Mouse (Mus musculus): ENCODE measurements at regions not wholly inside any gene's neighbourhood (a gene's known extent, or its start where the extent isn't known, plus 50 kb on each side); places are given as distances from the start of the nearest gene placed in this dataset.

GRCm38 (mm10) chr3:131698070-131698750, 133.6 kb downstream of the Papss1 start:
- no peak for DNase-seq

- DNase-seq, result peak in 1 of 2 experiments; percentile 21
Measured at GRCm38 (mm10) chr3:131703134-131703533, 138.6 kb downstream of the Papss1 start.

- DNase-seq, result no peak
Measured at GRCm38 (mm10) chr3:131713532-131713931, 149.0 kb downstream of the Papss1 start.

DNA sequence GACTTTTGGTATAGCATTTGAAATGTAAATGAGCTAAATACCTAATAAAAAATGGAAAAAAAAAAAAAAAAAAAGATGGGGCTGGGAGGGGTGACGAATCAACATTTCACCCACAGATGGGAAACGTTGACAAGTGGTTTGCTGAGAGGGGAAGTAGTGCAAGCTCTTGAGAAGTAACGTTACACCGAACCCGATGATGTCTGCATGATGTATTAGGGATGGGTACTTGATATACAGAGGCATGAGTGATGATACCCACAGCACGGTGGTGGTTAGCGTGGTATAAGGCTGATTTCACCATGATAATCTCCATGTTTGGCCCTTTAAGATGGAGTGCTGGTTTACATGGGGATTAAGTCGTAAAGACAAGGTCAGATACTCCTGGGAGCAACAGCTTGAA, 154.2 kb downstream of the Papss1 start:
- DNase-seq, result no peak

- no peak for DNase-seq
Measured at GRCm38 (mm10) chr3:131728618-131729017, 164.1 kb downstream of the Papss1 start.

DNA sequence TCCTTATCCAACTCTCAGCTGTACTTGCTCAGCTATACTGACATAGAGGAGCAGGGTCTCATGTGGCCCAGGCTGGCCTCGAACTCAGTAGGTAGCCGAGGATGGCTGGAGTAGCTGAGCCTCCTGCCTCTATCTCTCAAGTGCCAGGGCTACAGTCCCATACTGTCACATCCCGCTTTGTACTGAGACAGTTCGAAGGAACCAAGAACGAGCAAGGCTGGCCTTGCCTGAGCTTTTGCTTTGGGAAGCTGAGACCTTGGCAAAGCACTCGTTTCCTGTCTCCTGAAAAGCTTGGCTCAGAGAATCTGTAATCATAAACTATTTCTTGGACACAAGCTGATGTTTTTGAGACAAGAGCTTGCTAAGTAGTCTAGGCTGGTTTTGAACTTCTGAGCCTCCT, 169.7 kb downstream of the Papss1 start:
- DNase-seq, result no peak

- peak in 1 of 2 experiments; percentile 6 for DNase-seq
Measured at GRCm38 (mm10) chr3:131737461-131737860, 172.9 kb downstream of the Papss1 start.

GRCm38 (mm10) chr3:131737953-131738598, 173.5 kb downstream of the Papss1 start:
- peak in 1 of 2 experiments; percentile 4 for DNase-seq

GRCm38 (mm10) chr3:131755537-131755936, 191.0 kb downstream of the Papss1 start:
- DNase-seq, result no peak

DNA sequence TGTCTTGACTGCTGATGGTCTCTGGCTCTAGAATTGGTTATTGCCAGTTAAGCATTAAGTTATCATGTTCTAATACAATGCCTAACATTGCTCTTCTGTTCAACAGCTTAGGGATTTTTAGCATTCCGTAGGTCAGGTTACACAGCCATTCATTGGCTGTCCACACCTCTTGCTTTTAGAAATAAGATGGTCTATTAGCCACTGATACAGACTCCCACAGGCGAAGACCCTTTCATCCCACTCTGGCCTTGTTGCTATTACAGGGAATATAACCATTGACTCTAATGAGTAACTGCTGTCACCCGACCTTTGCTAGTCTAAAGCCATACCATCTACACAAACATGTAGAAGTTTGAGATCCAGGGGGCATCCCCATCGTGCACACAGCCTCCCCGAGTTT, 191.6 kb downstream of the Papss1 start:
- DNase-seq, result no peak

GRCm38 (mm10) chr3:131769976-131770375, 205.4 kb downstream of the Papss1 start:
- no peak for DNase-seq

DNA sequence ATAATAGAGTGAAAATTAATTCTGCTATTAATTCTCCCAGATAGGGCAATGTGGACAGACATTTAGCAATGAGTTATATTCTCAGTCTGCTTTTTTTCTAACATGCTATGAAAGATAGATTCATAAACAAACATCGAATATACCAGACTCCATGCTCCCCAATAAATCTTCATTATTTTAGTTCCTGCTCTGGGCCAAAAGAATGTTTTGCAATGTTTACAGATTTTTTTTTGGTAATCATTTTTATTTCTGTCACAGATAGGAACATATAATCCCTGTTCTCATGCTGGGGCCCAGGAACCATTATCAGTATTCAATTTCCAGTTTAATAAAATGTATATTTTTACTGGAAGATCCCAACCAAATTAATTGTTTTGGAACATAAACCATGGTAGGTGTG, 205.9 kb downstream of the Papss1 start:
- DNase-seq, result no peak

DNA sequence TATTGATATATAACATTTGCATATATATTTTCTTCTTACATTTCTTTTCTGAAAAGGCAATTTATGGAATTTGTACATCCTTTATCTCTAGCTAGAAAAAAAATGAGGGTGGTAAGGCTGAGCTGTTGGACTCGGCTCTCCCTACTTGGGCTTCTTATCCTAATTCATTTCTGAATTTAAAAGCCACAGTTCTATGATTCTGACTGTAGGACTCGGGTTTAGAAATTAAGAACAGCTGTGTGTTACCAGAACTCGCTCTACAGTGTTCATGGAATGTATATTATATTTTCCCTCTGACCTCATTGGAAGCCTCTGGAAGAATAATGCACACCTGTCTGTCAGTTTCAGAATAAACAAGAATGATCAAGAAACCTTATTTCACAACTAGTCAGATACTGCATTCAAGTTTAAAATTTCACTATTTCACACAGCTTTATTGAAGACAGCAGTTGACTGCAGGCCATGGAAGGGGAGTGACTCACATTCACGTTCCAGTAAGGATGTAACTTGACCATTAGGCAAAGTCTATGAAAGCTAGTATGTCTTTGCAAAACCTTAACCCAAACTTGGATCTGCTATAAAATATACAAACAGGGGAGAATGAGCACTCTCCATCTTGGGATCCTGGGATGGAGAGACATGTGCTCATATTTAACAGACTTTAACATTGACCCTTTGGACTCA, 207.4 kb downstream of the Papss1 start:
- DNase-seq, result no peak

GRCm38 (mm10) chr3:131772593-131772992, 208.0 kb downstream of the Papss1 start:
- DNase-seq, result no peak

- DNase-seq, result peak; percentile 28 to 40
Measured at GRCm38 (mm10) chr3:131775431-131775830, 210.9 kb downstream of the Papss1 start.

GRCm38 (mm10) chr3:131776650-131777049, 212.1 kb downstream of the Papss1 start:
- no peak for DNase-seq

GRCm38 (mm10) chr3:131779803-131780202, 215.2 kb downstream of the Papss1 start:
- no peak for DNase-seq

DNA sequence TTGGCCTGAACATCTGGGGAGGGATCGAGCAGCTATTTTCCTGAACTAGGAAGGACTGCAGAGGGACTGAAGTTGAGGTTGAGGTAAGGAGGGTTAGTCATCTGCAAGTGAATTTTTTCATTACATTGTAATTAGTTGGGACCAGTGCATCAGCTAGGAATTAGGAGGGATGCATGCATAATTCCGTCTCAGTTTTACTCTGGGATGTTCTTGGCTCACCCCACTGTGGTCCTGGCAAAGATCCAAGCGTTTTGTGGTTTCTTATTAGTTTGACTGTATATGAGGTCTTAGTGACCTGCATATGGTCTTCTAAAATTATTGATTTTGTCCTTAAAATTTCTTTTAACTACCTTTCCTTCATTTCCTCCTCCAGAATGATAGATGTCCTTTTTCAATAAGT, 221.0 kb downstream of the Papss1 start:
- no peak for DNase-seq

DNA sequence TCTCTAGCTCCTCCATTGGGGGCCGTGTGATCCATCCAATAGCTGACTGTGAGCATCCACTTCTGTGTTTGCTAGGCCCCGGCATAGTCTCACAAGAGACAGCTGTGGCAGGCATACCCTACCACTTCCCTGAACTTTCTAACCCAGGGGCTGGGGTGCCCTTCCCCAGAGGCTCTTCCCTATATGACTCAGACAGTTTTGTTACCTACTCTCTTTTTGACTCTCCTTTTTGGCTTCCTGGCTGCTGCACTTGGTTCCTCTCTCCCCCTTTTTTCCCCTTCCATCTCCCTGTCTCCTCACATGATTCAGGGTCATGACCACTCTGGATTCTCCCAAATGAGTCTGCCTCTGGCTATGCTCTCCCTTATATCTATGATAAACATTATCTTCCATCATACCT, 223.8 kb downstream of the Papss1 start:
- DNase-seq, result no peak

DNA sequence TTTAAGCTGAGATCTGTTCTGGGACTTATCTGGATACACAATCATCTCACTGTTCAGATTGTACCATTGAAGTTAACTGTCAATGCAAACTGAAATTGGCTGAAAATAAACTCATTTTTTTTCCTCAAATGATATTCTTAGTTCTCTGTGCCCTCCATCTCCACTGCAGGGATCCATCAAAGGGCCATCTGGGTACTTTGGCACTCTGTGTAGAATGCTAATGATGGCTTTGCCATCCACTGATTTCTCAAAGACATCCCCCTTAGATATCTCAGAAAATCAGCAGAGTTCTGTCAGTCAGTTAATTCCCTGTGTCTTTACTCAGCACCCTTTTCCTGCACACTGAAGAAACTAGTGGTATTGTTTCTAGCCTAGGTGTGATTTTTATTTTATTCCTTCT, 224.6 kb downstream of the Papss1 start:
- DNase-seq, result peak; percentile 20 to 33

DNA sequence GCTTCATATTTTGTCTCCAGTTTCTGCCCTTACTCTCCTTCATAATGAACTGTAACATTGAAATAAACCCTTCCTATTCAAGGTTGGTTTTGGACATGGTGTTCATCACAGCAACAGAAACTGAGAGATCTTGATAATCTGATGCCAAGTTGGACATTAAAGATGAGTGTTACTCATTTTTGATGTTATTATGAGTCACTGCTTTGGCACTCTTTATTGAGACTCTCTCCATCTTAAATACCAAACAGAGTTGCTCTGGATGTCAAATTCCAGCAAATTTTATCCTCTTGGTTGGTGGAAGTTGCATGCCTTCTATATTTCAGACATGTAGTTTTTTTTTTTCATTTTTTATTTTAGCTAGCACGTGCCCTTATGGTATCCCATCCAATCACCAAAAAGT, 229.5 kb downstream of the Papss1 start:
- no peak for DNase-seq

GRCm38 (mm10) chr3:131795108-131796005, 230.8 kb downstream of the Papss1 start:
- no peak for DNase-seq

- no peak for DNase-seq
Measured at GRCm38 (mm10) chr3:131799774-131800173, 235.2 kb downstream of the Papss1 start.

Data from cerebellum, postnatal 36 days (tissue).